Mouse (Mus musculus): ENCODE data around the gene Psmd2. TPM values are rescaled to one million over a fixed set of nuclear protein-coding genes. Genes with fewer than 3 reads are reported as not detected.

Gene Psmd2
- 279 and 296 TPM in 2 replicates for total RNA-seq (2021)
- long read RNA-seq, transcript Psmd2-201 (21 exons, 2,961 nt): major isoform, 459 of 543 reads
- long read RNA-seq, partial matches to known transcripts: 59 of 543 reads
- long read RNA-seq, other reads (novel, unspliced or antisense): 24 of 543 reads

DNA sequence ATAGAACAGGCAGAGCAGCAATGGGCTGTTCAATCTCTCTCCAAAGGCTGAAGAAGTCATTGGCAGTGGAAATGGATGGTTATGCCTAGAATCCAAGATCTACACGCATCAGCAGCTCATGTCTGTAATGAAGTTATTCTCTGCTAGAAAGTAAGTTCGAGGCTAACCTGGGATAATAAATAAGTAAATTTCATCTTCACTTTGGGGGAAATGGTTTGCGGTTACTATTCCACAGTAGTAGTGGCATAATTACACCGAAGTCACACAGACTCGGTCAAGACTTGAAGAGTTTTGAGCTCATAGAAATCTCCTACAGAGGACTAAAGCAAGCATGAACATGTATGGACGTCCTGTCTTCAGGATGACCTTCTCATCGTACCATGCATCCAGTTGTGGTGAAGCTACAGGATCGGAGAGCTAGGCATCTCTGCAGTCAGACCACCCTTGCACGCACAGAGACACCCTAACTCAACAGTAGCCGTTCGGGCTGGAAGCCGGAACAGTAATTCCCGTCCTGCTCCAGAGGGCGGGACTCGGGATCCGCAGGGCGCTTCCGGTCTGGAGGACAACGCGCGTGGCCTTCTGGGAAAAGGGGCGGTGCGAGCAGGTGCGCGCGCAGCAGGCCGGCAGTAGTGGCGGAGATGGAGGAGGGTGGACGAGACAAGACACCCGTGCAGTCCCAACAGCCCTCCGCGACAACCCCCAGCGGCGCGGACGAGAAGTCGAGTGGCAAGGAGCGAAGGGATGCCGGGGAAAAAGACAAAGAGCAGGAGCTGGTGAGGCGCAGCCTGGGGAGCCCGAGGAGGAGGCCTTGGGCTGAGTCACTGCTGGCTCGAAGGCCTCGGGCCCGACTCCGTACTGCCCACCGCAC lies at the start of gene Psmd2:
TSS of gene Psmd2 (plus strand) at position 577 of the 871 bp plus-strand sequence.
- peak; percentile 97 for DNase-seq

- no peak for DNase-seq
Observed at GRCm38 (mm10) chr16:20604705-20605104, 46.7 kb upstream of the Psmd2 start.

GRCm38 (mm10) chr16:20610501-20611356 lies 40.7 kb upstream of the Psmd2 start:
- DNase-seq: peak; percentile 61

- DNase-seq: peak; percentile 85
Observed at GRCm38 (mm10) chr16:20611357-20612227, 39.9 kb upstream of the Psmd2 start, which contains the start of the genes Eef1akmt4, Gm49333 and Alg3. TSS of gene Eef1akmt4 (plus strand) at chr16:20611593. TSS of gene Gm49333 (plus strand) at chr16:20611610. TSS of gene Alg3 (minus strand) at chr16:20611735.

DNA sequence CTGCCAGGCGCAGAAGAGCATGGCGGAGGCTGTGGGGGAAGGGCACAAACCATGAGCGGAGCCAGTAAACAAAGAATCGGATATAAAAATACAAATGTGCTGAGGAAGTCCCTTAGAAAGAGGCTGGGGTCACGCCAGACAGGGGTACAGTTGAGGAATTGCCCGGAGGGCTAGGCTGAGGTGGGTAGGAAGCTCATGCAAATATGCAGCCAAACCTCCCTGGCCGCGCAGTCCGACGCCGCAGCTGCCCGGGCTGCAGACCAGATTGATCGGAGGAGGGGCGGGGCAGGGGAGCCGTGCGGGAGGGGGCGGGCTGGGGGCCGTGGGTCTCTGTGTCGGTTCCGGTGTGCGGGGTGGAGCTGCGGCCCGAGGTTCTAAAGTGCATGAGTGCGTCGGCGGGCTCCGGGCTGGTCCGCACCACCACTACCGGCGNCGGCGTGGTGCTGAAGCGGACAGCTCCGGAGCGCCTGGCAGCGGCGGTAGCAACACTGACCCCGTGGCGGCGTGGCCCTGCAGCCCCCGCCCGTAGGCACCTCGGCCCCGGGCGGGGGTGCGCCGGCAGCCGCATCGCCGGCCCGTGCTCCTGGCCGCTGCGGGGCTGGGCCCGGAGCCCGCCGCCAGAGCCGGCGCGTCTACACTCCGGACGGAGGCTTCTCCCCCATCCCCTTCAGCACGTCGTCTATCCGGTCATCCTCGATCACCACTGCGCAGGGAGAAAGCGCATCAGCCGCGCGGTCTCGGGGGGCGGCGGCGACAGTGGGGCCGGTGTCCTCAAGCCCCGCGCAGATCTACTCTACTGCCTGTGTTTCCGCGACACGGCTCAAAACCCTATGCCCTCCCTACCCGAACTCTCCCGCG lies 31.7 kb upstream of the Psmd2 start:
- DNase-seq: peak; percentile 56

GRCm38 (mm10) chr16:20620399-20620735 lies 31.1 kb upstream of the Psmd2 start:
- DNase-seq: no peak

DNA sequence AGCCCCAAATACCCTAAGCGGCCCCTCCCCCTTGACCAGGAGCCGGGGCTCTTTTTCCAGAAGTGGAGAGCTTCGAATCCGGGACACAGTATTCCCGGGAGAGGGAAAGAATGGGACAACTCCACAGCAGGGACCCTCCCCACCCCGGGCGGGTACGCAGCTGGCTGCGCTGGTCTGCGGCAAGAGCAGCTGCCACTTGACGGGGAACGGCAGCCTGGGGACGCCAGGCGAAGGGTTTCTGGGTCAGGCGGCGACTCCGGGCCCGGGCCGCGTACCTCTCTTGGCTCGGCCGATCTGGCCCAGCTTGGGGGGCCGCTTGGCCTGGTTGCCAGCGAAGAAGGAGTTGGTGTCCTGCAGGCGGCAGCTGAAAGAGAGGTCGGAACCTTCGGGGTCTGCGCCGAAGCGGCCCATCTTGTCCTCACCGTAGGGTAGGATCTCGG lies 30.7 kb upstream of the Psmd2 start:
- no peak for DNase-seq

DNA sequence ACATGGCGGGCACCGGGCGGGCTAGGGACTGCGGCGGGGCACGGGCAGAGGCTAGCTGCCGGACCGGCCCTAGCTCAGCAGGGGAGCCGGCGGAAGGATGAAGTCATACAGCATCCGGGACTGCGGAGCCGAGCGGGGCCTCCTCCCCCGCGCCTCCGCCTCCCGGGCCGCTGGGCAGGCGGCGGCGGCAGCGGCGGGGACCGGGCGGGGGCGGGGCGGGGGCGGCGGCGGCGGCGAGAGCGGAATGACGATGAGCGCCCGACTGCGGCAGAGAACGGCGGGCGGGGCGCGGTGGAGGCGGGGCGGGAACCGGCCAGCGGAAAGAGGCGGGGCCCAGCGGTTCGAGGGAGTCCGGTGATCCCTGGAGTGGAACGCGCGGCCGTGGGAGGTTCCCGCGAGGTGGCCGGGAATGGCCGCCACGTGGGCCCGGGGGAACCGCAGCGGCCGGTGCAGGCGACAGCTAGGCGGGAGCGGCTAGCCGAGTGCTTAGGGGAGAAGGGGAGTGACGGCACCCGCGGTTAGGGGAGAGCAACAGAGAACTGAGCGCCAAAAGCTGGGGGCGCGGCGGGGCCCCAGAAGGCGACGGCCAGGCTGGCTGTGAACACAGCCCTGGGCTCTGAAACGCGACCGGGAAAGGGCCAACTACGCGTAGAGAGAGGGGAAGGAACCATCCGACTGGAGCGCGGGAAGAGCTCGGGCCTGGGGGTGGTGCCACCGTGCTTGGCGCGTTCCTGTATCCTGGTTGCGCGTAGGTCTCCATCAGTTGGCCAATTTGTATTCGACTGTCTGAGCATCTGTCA lies 30.1 kb upstream of the Psmd2 start, which contains the start of gene Camk2n2:
TSS of gene Camk2n2 (minus strand) at position 97 of the 800 bp plus-strand sequence.
- DNase-seq: peak; percentile 86

- peak; percentile 88 for DNase-seq
Observed at GRCm38 (mm10) chr16:20621991-20622685, 29.3 kb upstream of the Psmd2 start.

DNA sequence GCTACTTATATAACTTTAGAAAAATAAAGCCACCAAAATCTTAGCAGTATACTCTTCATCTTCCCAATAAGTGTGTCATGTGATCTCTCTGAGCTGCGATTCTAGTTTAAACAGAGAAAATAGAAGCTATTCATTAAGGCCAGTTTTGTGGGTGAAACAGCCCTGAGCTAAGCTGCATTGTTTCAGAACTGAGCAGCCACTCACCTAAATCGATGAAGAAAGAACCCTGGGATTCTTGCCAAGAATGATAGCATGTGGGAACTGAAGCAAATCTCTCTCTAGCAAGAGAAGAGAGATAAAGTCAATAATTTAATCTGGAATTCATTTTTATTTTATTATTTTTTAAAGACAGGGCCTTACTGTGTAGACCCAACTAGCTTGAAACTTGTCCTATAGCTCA lies 28.2 kb upstream of the Psmd2 start:
- DNase-seq: no peak

DNA sequence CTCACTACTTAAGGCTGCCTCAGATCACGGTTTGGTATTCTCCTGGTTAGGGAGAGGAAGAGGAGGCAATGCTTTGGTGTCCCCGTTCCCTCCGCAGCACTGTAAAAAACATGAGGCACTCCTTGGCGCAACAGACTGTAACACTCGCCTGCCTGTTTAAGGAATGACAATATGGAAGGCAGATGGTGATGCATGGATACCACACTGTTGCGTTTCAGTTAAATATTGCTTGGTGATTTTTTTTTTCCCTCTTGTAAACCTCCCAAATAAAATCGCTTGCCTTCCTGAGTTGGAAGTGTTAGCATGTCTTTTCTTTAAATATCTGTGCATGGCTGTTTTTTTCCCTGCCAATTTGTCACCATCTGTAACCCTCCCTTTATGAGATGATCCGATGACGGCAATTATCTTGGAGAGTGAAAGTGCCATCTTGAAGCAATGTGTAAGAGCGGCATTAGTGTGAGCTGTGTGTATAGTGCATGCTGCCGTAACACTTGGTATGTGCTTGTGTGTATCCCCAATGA lies 22.5 kb upstream of the Psmd2 start:
- DNase-seq: no peak

DNA sequence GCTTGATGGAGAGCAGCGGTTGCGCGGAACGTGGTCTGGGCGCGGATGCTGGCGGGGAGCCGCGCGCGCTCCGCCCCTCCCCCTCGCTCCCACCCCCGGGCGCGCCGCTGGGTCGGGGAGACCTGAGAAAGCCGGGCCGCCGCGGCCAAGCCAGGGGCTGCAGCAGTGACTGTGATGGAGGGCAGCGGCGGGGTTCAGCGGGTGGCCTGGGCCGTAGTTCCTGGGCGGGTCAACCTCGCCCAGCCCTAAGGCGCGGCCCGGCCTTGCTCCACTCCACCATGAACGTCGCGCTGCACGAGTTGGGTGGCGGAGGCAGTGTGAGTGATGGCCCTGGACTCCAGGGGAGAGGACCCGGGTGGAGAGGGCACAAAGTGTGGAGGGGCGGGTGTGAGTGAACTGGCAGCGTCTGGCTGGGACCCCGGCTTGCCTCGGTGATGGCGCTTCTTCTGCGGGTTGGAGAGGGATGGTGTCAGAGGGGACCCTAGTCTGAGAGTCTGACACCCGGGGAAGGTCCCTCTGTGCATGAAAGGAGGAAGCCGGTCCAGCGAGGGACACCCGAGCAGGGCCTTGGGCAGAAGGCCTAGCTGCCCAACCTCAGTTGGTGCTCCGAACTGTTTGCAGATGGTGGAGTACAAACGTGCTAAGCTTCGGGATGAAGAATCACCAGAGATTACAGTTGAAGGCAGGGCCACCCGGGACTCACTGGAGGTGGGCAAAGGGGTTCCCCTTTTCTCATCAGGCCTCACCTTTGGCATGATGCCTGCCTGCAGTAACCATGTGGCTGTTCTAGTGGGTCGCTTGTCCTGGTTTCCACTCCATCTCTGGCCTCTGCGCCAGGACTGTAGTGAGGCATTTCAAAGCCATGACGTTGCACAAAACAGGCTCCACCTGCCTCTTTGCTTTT lies 21.5 kb upstream of the Psmd2 start, which contains the start of gene Ece2:
TSS of gene Ece2 (plus strand) at position 98 of the 904 bp plus-strand sequence.
- DNase-seq: peak; percentile 48

- DNase-seq: no peak
Observed at GRCm38 (mm10) chr16:20637410-20637809, 14.0 kb upstream of the Psmd2 start.

GRCm38 (mm10) chr16:20638367-20638766 lies 13.1 kb upstream of the Psmd2 start:
- DNase-seq: no peak

DNA sequence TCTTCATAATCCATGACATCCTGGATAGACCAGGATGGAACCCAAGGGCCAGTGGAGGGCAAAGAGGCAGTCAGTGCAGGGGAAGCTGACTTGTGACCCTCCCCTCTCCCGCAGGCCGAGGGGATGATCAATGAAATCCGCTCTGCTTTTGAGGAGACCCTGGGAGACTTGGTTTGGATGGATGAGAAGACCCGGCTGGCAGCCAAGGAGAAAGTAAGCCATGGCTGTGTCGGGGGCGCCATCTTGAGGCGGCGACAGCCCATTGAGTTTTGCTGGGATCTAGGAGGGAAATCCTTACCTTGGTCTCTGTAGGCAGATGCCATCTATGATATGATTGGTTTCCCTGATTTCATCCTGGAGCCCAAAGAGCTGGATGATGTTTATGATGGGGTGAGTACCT lies 9.3 kb upstream of the Psmd2 start:
- peak; percentile 78 for DNase-seq

DNA sequence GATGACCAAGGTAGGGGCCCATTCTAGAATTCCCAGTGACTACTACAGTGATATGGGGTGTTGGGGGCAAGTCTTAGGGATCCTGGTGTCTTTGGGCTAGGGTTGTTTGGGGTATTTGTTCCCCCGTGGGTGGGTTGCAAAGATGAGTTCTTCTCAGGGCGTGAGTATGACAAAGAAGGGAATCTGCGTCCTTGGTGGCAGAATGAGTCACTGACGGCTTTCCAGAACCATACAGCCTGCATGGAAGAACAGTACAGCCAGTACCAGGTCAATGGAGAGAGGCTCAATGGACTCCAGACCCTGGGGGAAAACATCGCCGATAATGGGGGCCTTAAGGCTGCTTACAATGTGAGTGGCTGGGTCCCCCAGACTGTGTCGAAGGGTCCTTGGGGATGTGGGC lies 7.5 kb upstream of the Psmd2 start:
- DNase-seq: peak; percentile 42

GRCm38 (mm10) chr16:20651947-20652310 lies 477 bp downstream of the Psmd2 start:
- no peak for DNase-seq

- DNase-seq: no peak
Observed at GRCm38 (mm10) chr16:20653315-20653714, 1.9 kb downstream of the Psmd2 start.
